Mouse (Mus musculus) frontal cortex, postnatal 10 days (tissue): ENCODE measurements around the gene Fam19a2.

ENCODE experiments used
- DNase-seq, 2 experiments: peaks; one replicate each; pipeline ENCODE4 v3.0.0; 2022; ENCODE audit warnings: low spot score in 2 of 2, mixed read lengths in 1 of 2

Fam19a2 gene

GRCm38 (mm10) chr10:123263876-123264309 is at the start of gene Fam19a2:
TSS of gene Fam19a2 (plus strand) at chr10:123263996.
- DNase-seq = peak; percentile 30 to 50

GRCm38 (mm10) chr10:123222785-123223184 is 41.0 kb upstream of the Fam19a2 start:
- DNase-seq = no peak

- DNase-seq = no peak
Observed at GRCm38 (mm10) chr10:123229420-123229819, 34.4 kb upstream of the Fam19a2 start.

- no peak for DNase-seq
Observed at GRCm38 (mm10) chr10:123248063-123248462, 15.7 kb upstream of the Fam19a2 start.

- no peak for DNase-seq
Observed at GRCm38 (mm10) chr10:123251904-123252303, 11.9 kb upstream of the Fam19a2 start.

GRCm38 (mm10) chr10:123254299-123254698 is 9.5 kb upstream of the Fam19a2 start:
- DNase-seq = no peak

GRCm38 (mm10) chr10:123255674-123256348 is 8.0 kb upstream of the Fam19a2 start:
- no peak for DNase-seq

- DNase-seq = peak; percentile 27 to 50
Observed at GRCm38 (mm10) chr10:123264461-123265191, 830 bp downstream of the Fam19a2 start.

GRCm38 (mm10) chr10:123265241-123265790 is 1.5 kb downstream of the Fam19a2 start:
- peak in 1 of 2 experiments; percentile 27 for DNase-seq

- no peak for DNase-seq
Observed at GRCm38 (mm10) chr10:123268568-123268967, 4.8 kb downstream of the Fam19a2 start.

GRCm38 (mm10) chr10:123274554-123274953 is 10.8 kb downstream of the Fam19a2 start:
- DNase-seq = no peak

GRCm38 (mm10) chr10:123307300-123307699 is 43.5 kb downstream of the Fam19a2 start:
- no peak for DNase-seq

GRCm38 (mm10) chr10:123326271-123326670 is 62.5 kb downstream of the Fam19a2 start:
- DNase-seq = no peak

- DNase-seq = no peak
Observed at GRCm38 (mm10) chr10:123341280-123341679, 77.5 kb downstream of the Fam19a2 start.

- DNase-seq = peak in 1 of 2 experiments; percentile 49
Observed at GRCm38 (mm10) chr10:123342591-123343236, 78.9 kb downstream of the Fam19a2 start.

- DNase-seq = no peak
Observed at GRCm38 (mm10) chr10:123346301-123346700, 82.5 kb downstream of the Fam19a2 start.

GRCm38 (mm10) chr10:123353667-123354066 is 89.9 kb downstream of the Fam19a2 start:
- no peak for DNase-seq

- no peak for DNase-seq
Observed at GRCm38 (mm10) chr10:123357010-123357409, 93.2 kb downstream of the Fam19a2 start.

GRCm38 (mm10) chr10:123360492-123360891 is 96.7 kb downstream of the Fam19a2 start:
- DNase-seq = no peak

GRCm38 (mm10) chr10:123364628-123365027 is 100.8 kb downstream of the Fam19a2 start:
- DNase-seq = peak in 1 of 2 experiments; percentile 18

GRCm38 (mm10) chr10:123367152-123367864 is 103.5 kb downstream of the Fam19a2 start:
- no peak for DNase-seq
